ENCODE assay signal across 8 mouse cellular contexts in the genomic region with DNA sequence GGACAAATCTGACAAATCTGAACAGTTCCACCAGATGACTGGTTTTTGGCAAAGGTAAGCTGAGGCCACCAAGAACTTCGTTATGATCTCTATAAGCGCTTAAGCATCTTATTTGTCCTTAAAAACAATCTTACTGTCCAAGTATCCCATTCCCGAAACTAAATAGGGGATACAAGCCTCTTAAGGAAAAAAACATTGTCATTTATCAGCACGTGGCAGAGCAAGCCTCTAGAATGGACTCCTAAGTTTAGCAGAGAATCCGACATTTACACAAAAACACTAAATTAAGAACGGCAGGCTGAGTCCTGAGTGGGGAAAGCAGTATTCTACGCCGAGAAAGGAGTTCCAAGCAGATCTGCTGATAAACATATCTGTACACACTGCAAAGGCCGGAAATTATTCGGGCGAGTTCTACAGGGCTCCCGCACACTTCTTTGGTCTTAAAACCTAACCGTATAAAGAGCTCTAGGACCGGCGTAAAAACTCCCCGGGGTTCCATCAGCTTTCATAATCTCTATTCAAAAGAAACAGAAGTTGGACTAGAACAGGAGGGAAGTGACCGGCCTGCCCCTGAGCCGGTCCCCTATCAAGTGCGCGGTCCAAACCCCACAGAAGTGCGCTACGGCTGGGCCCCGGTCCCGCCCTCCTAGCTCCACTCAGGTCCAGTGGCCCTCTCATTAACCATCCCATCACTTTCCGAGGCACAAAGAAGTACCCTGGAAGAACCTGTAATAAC. TPM values are rescaled to one million over a fixed set of nuclear protein-coding genes. Genes with fewer than 3 reads are reported as not detected.
DNase-seq lines count a peak whose midpoint lies in the region; ATAC-seq and TF ChIP-seq lines count a peak whose summit lies in the region.

No protein-coding gene starts in this region.

- DNase-seq in thymus, adult 2 months = no peak
- no peak for DNase-seq in thymus, postnatal 0 days (ENCODE audit: low spot score)
- DNase-seq in forebrain, embryonic 10.5 days (ENCODE audit: extremely low spot score, low spot score) = peak; percentile 39
- DNase-seq in kidney, postnatal 0 days (ENCODE audit: low spot score) = peak; percentile 30
- DNase-seq in midbrain, embryonic 11.5 days (ENCODE audit: low spot score, missing footprints) = peak; percentile 94
- DNase-seq in frontal cortex, postnatal 10 days (ENCODE audit: low spot score in 2 of 2) = no peak
- DNase-seq in layer of hippocampus, postnatal 14 days (ENCODE audit: low spot score in 2 of 2) = no peak
- no peak for DNase-seq in cerebellum, postnatal 14 days

- H3K4me1 ChIP-seq in thymus, adult 2 months (replicated peaks; ENCODE audit: control insufficient read depth, insufficient read depth, low read length) = peaks cover 29% of the 10 kb centered on the region
- H3K4me1 ChIP-seq in forebrain, embryonic 10.5 days = peaks cover 27% of the 10 kb centered on the region
- peaks cover 4% of the 10 kb centered on the region for H3K4me1 ChIP-seq in kidney, postnatal 0 days (replicated peaks; ENCODE audit: insufficient read depth, low read length)
- H3K4me1 ChIP-seq in midbrain, embryonic 11.5 days (ENCODE audit: control insufficient read depth, insufficient read depth, low read length) = peaks cover 20% of the 10 kb centered on the region

- no peak for TF ChIP-seq POLR2A in thymus, adult 2 months (IDR thresholded peaks at IDR 0.05; ENCODE audit: control insufficient read depth, extremely low read depth, insufficient read depth, low read length, poor library complexity)

- peak overlapping the region; percentile 91 for H3K9ac ChIP-seq in kidney, postnatal 0 days (ENCODE audit: low read depth, low read length)
- H3K9ac ChIP-seq in midbrain, embryonic 11.5 days (ENCODE audit: low read length) = no peak overlapping the region

- no peaks in the 10 kb centered on the region for H3K36me3 ChIP-seq in thymus, adult 2 months (ENCODE audit: control insufficient read depth, insufficient read depth, low read length)
- H3K36me3 ChIP-seq in forebrain, embryonic 10.5 days (replicated peaks) = no peaks in the 10 kb centered on the region
- no peaks in the 10 kb centered on the region for H3K36me3 ChIP-seq in kidney, postnatal 0 days (ENCODE audit: insufficient read depth, low read length)
- H3K36me3 ChIP-seq in midbrain, embryonic 11.5 days (ENCODE audit: control insufficient read depth, insufficient read depth, low read length) = no peaks in the 10 kb centered on the region

- peak overlapping the region; percentile 75 for H3K27ac ChIP-seq in thymus, adult 2 months (ENCODE audit: control insufficient read depth, insufficient read depth, low read length)
- H3K27ac ChIP-seq in forebrain, embryonic 10.5 days = no peak overlapping the region; the same call in 1 of the 2 replicates
- peak overlapping the region; percentile 90 for H3K27ac ChIP-seq in kidney, postnatal 0 days
- no peak overlapping the region for H3K27ac ChIP-seq in midbrain, embryonic 11.5 days (ENCODE audit: low read depth, low read length)

- 7% methylated on average over 25 of the region's 25 CpGs for WGBS in thymus, adult 2 months
- WGBS in forebrain, embryonic 10.5 days = 15% methylated on average over 25 of the region's 25 CpGs
- WGBS in kidney, postnatal 0 days = 21% methylated on average over 25 of the region's 25 CpGs
- WGBS in midbrain, embryonic 11.5 days = 14% methylated on average over 25 of the region's 25 CpGs

- H3K4me2 ChIP-seq in kidney, postnatal 0 days (ENCODE audit: low read length) = peak overlapping the region; percentile 98
- peak overlapping the region; percentile 96 for H3K4me2 ChIP-seq in midbrain, embryonic 11.5 days

- no peak for ATAC-seq in kidney, postnatal 0 days (replicated peaks; ENCODE audit: low FRiP score, low read depth)
- no peak for ATAC-seq in midbrain, embryonic 11.5 days (ENCODE audit: low FRiP score)

- no peaks in the 10 kb centered on the region for H3K9me3 ChIP-seq in forebrain, embryonic 10.5 days
- no peaks in the 10 kb centered on the region for H3K9me3 ChIP-seq in kidney, postnatal 0 days (replicated peaks; ENCODE audit: low read length)
- H3K9me3 ChIP-seq in midbrain, embryonic 11.5 days (ENCODE audit: control insufficient read depth, low read length) = no peaks in the 10 kb centered on the region

- peak overlapping the region; percentile 100 for H3K4me3 ChIP-seq in thymus, adult 2 months (ENCODE audit: control insufficient read depth, insufficient read depth, low read length)
- peak overlapping the region; percentile 77 for H3K4me3 ChIP-seq in forebrain, embryonic 10.5 days
- H3K4me3 ChIP-seq in kidney, postnatal 0 days (replicated peaks; ENCODE audit: low read depth, low read length) = peak overlapping the region; percentile 87
- peak overlapping the region; percentile 73 for H3K4me3 ChIP-seq in midbrain, embryonic 11.5 days (ENCODE audit: low read depth, low read length)

- no peaks in the 10 kb centered on the region for H3K27me3 ChIP-seq in thymus, adult 2 months (ENCODE audit: control insufficient read depth, insufficient read depth, low read length)
- H3K27me3 ChIP-seq in forebrain, embryonic 10.5 days (ENCODE audit: poor library complexity, severe bottlenecking) = peaks cover 72% of the 10 kb centered on the region
- H3K27me3 ChIP-seq in kidney, postnatal 0 days (ENCODE audit: insufficient read depth, low read length) = no peaks in the 10 kb centered on the region
- peaks cover 54% of the 10 kb centered on the region for H3K27me3 ChIP-seq in midbrain, embryonic 11.5 days (ENCODE audit: control insufficient read depth, insufficient read depth, low read length)

- TF ChIP-seq CTCF in thymus, adult 2 months (IDR thresholded peaks at IDR 0.05; ENCODE audit: borderline replicate concordance, control insufficient read depth, extremely low read depth, insufficient read depth, low read length, poor library complexity) = no peak
- no peak for TF ChIP-seq CTCF in kidney, postnatal 0 days (IDR thresholded peaks at IDR 0.05; ENCODE audit: low read depth)

RNA-seq across cellular contexts. Expression of a gene that starts 2.9 kb away (rescaled TPM):
- 35.4 and 41.4 TPM in 2 replicates for polyA plus RNA-seq in thymus, adult 2 months (2012; rRNA removed)
- 25.5 and 26.1 TPM in 2 replicates for polyA plus RNA-seq in thymus, postnatal 0 days (2015; fragmentation: Nextera tagmentation; extraction: Ambion mirVana)
- polyA plus RNA-seq in forebrain, embryonic 10.5 days (2016; fragmentation: Nextera tagmentation; extraction: Ambion mirVana) = 1.6 and 1.7 TPM in 2 replicates
- polyA plus RNA-seq in kidney, postnatal 0 days (2015; fragmentation: Nextera tagmentation; extraction: Ambion mirVana) = 20.7 and 22.5 TPM in 2 replicates
- polyA plus RNA-seq in midbrain, embryonic 11.5 days (2014; fragmentation: Nextera tagmentation; extraction: Ambion mirVana) = 1.8 and 1.9 TPM in 2 replicates
- 10 to 100 TPM; 16.1 TPM for total RNA-seq in layer of hippocampus, postnatal 14 days (2021)

Comparison
In these comparisons a context has a peak if more than half of its experiments do, and no peak if none do; other contexts are left out.
1. DNase-seq: peak in forebrain, embryonic 10.5 days (single experiment), kidney, postnatal 0 days (single experiment) and midbrain, embryonic 11.5 days (single experiment); none in thymus, adult 2 months (single experiment), thymus, postnatal 0 days (single experiment), frontal cortex, postnatal 10 days (0 of 2), layer of hippocampus, postnatal 14 days (0 of 2) and cerebellum, postnatal 14 days (0 of 2).
2. H3K27ac ChIP-seq: peak in thymus, adult 2 months (single experiment) and kidney, postnatal 0 days (single experiment); none in forebrain, embryonic 10.5 days (single experiment) and midbrain, embryonic 11.5 days (single experiment).
3. Peak in every context shown above with its lines, with median percentiles within 50 percentile points of each other: H3K4me3 ChIP-seq.